Mouse (Mus musculus) kidney, postnatal 0 days (tissue): ENCODE results near the gene 2510002D24Rik. TPM values are rescaled to one million over a fixed set of nuclear protein-coding genes. Genes with fewer than 3 reads are reported as not detected.

ENCODE experiments used
- ATAC-seq: fragments of 200-750 bp; cut with Nextera tagmentation; replicated peaks from 2 replicates; pipeline ENCODE4 v1.8.0; 2017; ENCODE audit warnings: low read depth, moderate number of reproducible peaks, moderate TSS enrichment, moderate library complexity; ENCODE audit not compliant: low FRiP score
- DNase-seq: peaks from one replicate; pipeline ENCODE4 v3.0.0-alpha.2; 2016; ENCODE audit warnings: low spot score
- H3K27ac ChIP-seq: fragments of 300-500 bp; sonication (generic); 2 replicates; pipeline ENCODE4 v1.5.1; 2014; ENCODE audit warnings: mild to moderate bottlenecking
- H3K27me3 ChIP-seq: fragments of 300-500 bp; sonication (generic); 2 replicates; pipeline ENCODE4 v1.6.1; 2014; ENCODE audit warnings: low read length, mixed read lengths; ENCODE audit not compliant: insufficient read depth
- H3K36me3 ChIP-seq: fragments of 300-500 bp; sonication (generic); 2 replicates; pipeline ENCODE4 v1.6.1; 2014; ENCODE audit warnings: low read length, mixed read lengths; ENCODE audit not compliant: insufficient read depth
- H3K4me1 ChIP-seq: fragments of 300-500 bp; sonication (generic); replicated peaks from 2 replicates; pipeline ENCODE4 v1.6.1; 2014; ENCODE audit warnings: antibody characterized with exemption, low read length, mixed read lengths; ENCODE audit not compliant: insufficient read depth
- H3K4me2 ChIP-seq: fragments of 300-500 bp; sonication (generic); 2 replicates; pipeline ENCODE4 v1.6.1; 2014; ENCODE audit warnings: mild to moderate bottlenecking, low read length, moderate library complexity, mixed read lengths
- H3K4me3 ChIP-seq: fragments of 300-500 bp; sonication (generic); replicated peaks from 2 replicates; pipeline ENCODE4 v1.5.1; 2014; ENCODE audit warnings: low read depth, low read length
- H3K9ac ChIP-seq: fragments of 300-500 bp; sonication (generic); 2 replicates; pipeline ENCODE4 v1.6.1; 2014; ENCODE audit warnings: low read depth, low read length
- H3K9me3 ChIP-seq: fragments of 300-500 bp; sonication (generic); replicated peaks from 2 replicates; pipeline ENCODE4 v1.6.1; 2016; ENCODE audit warnings: low read length, inconsistent platforms, mixed read lengths
- CTCF ChIP-seq: IDR thresholded peaks from 2 replicates; pipeline ENCODE4 v1.5.1; 2016; ENCODE audit warnings: antibody characterized with exemption, low read depth, mild to moderate bottlenecking, moderate library complexity
- WGBS: fragments of 180-500 bp; shearing (Covaris S2); extraction: QIAGEN DNeasy Blood & Tissue Kit; methylation state at CpG from one replicate; pipeline ENCODE4 v1.1.7; 2014; 5-methylcytosine and 5-hydroxymethylcytosine counted together
- polyA plus RNA-seq: library from polyadenylated mRNA; unstranded; fragments of >200 nt; fragmentation: Nextera tagmentation; extraction: Ambion mirVana; gene quantifications from 2 replicates; pipeline ENCODE4 v1.2.1, GENCODE M21; 2015

The 2510002D24Rik gene
- polyA plus RNA-seq, 1 experiment from 2014 or later = 27.5 TPM

DNA sequence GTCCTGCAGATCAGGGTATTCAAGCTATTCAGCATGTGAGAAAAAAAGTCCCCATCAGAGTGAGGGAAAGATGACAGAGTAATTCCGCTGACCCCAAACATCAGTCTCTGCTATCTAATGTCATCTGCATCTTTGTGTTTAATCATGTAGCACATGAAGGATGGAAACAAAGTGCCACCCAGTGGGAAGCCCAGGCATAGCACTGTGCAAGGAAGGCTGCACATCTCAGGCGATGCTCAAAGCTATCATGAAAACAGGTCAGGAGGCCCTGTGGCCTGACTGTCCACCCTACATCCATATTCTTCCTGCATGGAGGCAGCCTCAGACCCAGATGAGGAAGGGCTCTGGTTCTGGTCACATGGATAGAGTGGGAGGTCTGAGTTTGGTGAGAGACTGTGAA lies 37.5 kb upstream of the 2510002D24Rik start:
- Histone ChIP-seq H3K9ac (no peak overlapping the region), H3K9me3 (no peaks in the 10 kb centered on the region), H3K4me1 (no peaks in the 10 kb centered on the region), H3K27me3 (no peaks in the 10 kb centered on the region), H3K27ac (no peak overlapping the region), H3K36me3 (0 out of 2 replicates have a peak, but pooled peaks cover 15% of the 10 kb centered on the region), H3K4me3 (no peak overlapping the region), H3K4me2 (no peak overlapping the region)
- WGBS = 42% methylated on average over 2 of the region's 2 CpGs
- TF ChIP-seq CTCF = peak; percentile 82
- ATAC-seq = peak; percentile 68; the same call in 1 of the 2 replicates
- peak; percentile 60 for DNase-seq

DNA sequence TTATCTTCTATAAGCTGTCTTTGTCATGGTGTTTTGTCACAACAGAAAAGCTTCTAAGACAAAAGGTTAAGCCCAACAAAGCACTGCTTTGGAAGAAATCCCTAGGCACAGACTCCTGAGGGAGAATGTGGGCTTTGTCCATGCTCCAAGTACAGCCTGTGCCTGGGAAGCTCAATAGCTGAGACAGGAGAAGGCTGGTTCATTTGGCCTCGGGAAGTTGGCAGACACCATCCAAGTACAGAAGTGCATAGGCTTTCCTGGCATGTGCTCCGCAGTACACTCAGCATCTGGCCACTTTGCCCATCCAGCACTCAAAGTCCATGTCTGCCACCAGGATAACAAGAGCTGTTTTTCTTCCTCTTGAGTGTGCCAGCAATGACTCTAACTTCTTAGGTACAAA lies 30.6 kb upstream of the 2510002D24Rik start:
- peaks cover 11% of the 10 kb centered on the region; the same call in 1 of the 2 replicates for H3K36me3 ChIP-seq
- DNase-seq (no peak), ATAC-seq (no peak)
- no peaks in the 10 kb centered on the region for H3K27me3 ChIP-seq
- H3K4me2 ChIP-seq = no peak overlapping the region
- no peak overlapping the region for H3K9ac ChIP-seq
- no peak overlapping the region for H3K27ac ChIP-seq
- no peaks in the 10 kb centered on the region for H3K9me3 ChIP-seq
- WGBS = 98% methylated on average over 2 of the region's 2 CpGs
- H3K4me3 ChIP-seq = no peak overlapping the region
- no peak for TF ChIP-seq CTCF
- no peaks in the 10 kb centered on the region for H3K4me1 ChIP-seq

- peaks cover 9% of the 10 kb centered on the region; the same call in 1 of the 2 replicates for H3K36me3 ChIP-seq
- no peaks in the 10 kb centered on the region for H3K9me3 ChIP-seq
- no peaks in the 10 kb centered on the region for H3K27me3 ChIP-seq
- H3K4me3 ChIP-seq = no peak overlapping the region
- no peak for DNase-seq
- no peak overlapping the region for H3K27ac ChIP-seq
- ATAC-seq = no peak
- no peak overlapping the region for H3K4me2 ChIP-seq
- no peak for TF ChIP-seq CTCF
- WGBS = 89% methylated on average over 5 of the region's 5 CpGs
- no peak overlapping the region for H3K9ac ChIP-seq
- peaks cover 5% of the 10 kb centered on the region for H3K4me1 ChIP-seq
Measured at GRCm38 (mm10) chr16:18809001-18809400, 27.4 kb upstream of the 2510002D24Rik start.

DNA sequence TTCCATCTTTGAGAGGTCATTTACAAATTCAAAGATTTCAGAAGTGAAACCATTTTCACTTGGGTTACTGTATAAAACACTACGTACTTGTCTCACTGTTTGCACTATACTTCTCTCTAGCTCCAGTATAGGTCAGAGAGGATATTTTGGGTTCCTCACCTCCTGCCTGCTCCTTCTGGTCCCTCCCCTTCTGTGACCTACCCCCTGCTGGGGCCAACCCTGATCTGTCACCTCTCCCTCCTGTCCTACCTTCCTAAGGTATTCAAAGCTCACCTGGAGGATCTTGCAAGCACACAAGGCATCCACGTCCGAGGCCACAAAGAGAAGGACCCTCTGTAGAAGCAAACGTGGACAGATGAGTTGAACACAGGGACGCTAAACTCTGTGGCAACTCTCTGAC lies 25.3 kb upstream of the 2510002D24Rik start:
- no peaks in the 10 kb centered on the region for H3K9me3 ChIP-seq
- H3K36me3 ChIP-seq = peaks cover 18% of the 10 kb centered on the region
- H3K4me2 ChIP-seq = peak overlapping the region; percentile 77
- H3K4me3 ChIP-seq = peak overlapping the region; percentile 95
- H3K9ac ChIP-seq = peak overlapping the region; percentile 89
- H3K27me3 ChIP-seq = no peaks in the 10 kb centered on the region
- H3K27ac ChIP-seq = no peak overlapping the region
- no peak for TF ChIP-seq CTCF
- no peak for DNase-seq
- 6% methylated on average over 5 of the region's 5 CpGs for WGBS
- ATAC-seq = peak; percentile 4
- peaks cover 5% of the 10 kb centered on the region for H3K4me1 ChIP-seq

- DNase-seq (peak; percentile 99), ATAC-seq (peak; percentile 95)
- Histone ChIP-seq H3K9me3 (no peaks in the 10 kb centered on the region), H3K36me3 (peaks cover 24% of the 10 kb centered on the region), H3K27me3 (no peaks in the 10 kb centered on the region), H3K4me3 (peak within 1 kb of the TSS; percentile 95), H3K9ac (peak within 1 kb of the TSS; percentile 89), H3K4me2 (peak within 1 kb of the TSS; percentile 77), H3K27ac (peak within 1 kb of the TSS; percentile 92), H3K4me1 (peaks cover 5% of the 10 kb centered on the region)
- no peak for TF ChIP-seq CTCF
- WGBS = under 1% methylated on average over 42 of the region's 42 CpGs
Measured at GRCm38 (mm10) chr16:18811468-18812384, 24.7 kb upstream of the 2510002D24Rik start, which contains the start of the genes Ufd1 and Cdc45. Ufd1 (plus strand) TSS chr16:18811779. Cdc45 (minus strand) TSS chr16:18811987.

DNA sequence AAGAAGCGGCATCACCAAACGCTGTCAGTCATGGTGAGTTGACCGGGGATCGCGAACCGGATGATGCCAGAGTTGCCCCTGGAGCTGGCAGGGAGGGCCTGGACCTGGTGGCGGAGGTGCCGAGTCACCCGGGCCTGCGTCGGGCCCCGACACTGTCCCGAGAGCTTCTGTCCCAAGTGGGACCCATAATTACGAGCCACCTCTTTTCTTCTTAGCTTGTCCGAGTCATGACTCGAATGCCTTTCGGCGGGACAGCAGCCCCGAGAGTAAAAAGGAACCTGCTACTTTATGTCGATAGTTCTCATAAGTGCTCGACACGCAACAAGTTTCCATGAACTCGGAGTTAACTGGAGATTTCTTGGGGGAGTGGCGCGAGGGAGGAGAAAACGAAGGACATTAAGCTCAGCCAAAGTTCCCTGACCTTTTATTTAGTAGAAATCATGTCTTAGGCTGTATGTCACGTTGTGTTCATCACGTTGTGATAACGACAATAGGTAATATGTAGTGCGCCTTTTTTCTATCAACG lies 23.9 kb upstream of the 2510002D24Rik start:
- 2% methylated on average over 31 of the region's 31 CpGs for WGBS
- no peak for ATAC-seq

More for the DNA sequence above, 23.9 kb upstream of the 2510002D24Rik start:
- TF ChIP-seq CTCF = no peak
- H3K4me1 ChIP-seq = peaks cover 5% of the 10 kb centered on the region
- H3K4me2 ChIP-seq = peak overlapping the region; percentile 77
- peak; percentile 43 for DNase-seq
- peak overlapping the region; percentile 92 for H3K27ac ChIP-seq
- no peaks in the 10 kb centered on the region for H3K27me3 ChIP-seq
- H3K4me3 ChIP-seq = peak overlapping the region; percentile 95
- peak overlapping the region; percentile 89 for H3K9ac ChIP-seq
- H3K36me3 ChIP-seq = peaks cover 31% of the 10 kb centered on the region
- H3K9me3 ChIP-seq = no peaks in the 10 kb centered on the region
